Mouse (Mus musculus): ENCODE data around the gene Clec4d. TPM values are rescaled to one million over a fixed set of nuclear protein-coding genes. Genes with fewer than 3 reads are reported as not detected.

Clec4d gene
- polyA plus RNA-seq, 1 experiment from 2014 or later: not detected

Other genes with a start within 250 kb of the Clec4d start
- not detected in 2 replicates for gene Clec4b1, start 212.1 kb upstream of the Clec4d start, polyA plus RNA-seq (2014; fragmentation: Nextera tagmentation; extraction: Ambion mirVana)
- gene Clec4a2, start 155.7 kb upstream of the Clec4d start, polyA plus RNA-seq (2014; fragmentation: Nextera tagmentation; extraction: Ambion mirVana): 2.4 TPM in 2 replicates
- gene Clec4b2, start 89.2 kb upstream of the Clec4d start, polyA plus RNA-seq (2014; fragmentation: Nextera tagmentation; extraction: Ambion mirVana): not detected in 2 replicates
- gene Clec4n, start 32.3 kb upstream of the Clec4d start, polyA plus RNA-seq (2014; fragmentation: Nextera tagmentation; extraction: Ambion mirVana): 3.8 and 5.7 TPM in 2 replicates
- 0.08 and 0.16 TPM in 2 replicates for gene Clec4e, start 27.8 kb downstream of the Clec4d start, polyA plus RNA-seq (2014; fragmentation: Nextera tagmentation; extraction: Ambion mirVana)
- not detected in 2 replicates for gene Vmn2r19, start 46.2 kb downstream of the Clec4d start, polyA plus RNA-seq (2014; fragmentation: Nextera tagmentation; extraction: Ambion mirVana)
- not detected in 2 replicates for gene Vmn2r20, start 156.0 kb downstream of the Clec4d start, polyA plus RNA-seq (2014; fragmentation: Nextera tagmentation; extraction: Ambion mirVana)

Data from heart, embryonic 14.5 days (tissue).